In the genomic region with DNA sequence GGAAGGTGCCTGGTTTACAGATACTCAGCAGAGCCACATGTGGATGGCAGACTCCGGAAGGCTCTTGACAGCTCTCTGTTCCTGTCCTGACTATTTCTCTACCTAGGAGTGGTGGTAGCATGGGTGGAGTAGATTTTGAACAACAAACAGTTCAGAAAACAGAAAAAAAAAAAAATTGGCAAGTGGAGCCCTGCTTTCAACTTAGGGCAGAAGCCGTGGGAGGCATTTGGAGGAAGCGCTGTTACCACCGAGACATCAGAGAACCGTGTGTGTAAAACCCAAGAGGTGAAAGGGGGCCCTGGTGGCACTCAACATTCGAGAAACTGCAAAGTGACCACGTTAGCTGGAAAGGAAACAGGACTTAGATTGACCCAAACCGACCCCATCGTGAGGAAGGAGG, we compare ENCODE assay signal across 25 mouse cellular contexts. TPM values are rescaled to one million over a fixed set of nuclear protein-coding genes. Genes with fewer than 3 reads are reported as not detected.
"Had no signal": no experiment of that assay in that cellular context is flagged by ENCODE, and none has a peak within 500 bp of the region (broad histone marks: within the 10 kb centered on the region; RNA-seq: fewer than 3 reads in every experiment).

No protein-coding gene starts in this region.

- H3K27ac ChIP-seq: limb, embryonic 15.5 days; liver, embryonic 14.5 days; macrophage; neural tube, embryonic 13.5 days; stomach, embryonic 15.5 days had no signal

- ATAC-seq: liver, postnatal 0 days; lung, postnatal 0 days had no signal

- H3K27me3 ChIP-seq: limb, embryonic 15.5 days; neural tube, embryonic 13.5 days; stomach, embryonic 15.5 days had no signal

- H3K4me3 ChIP-seq: limb, embryonic 15.5 days; neural tube, embryonic 13.5 days; stomach, embryonic 15.5 days had no signal

- H3K4me2 ChIP-seq: limb, embryonic 15.5 days; liver, embryonic 11.5 days; lung, embryonic 14.5 days; midbrain, embryonic 11.5 days; neural tube, embryonic 13.5 days; stomach, embryonic 15.5 days had no signal

- H3K9ac ChIP-seq: limb, embryonic 15.5 days; liver, embryonic 14.5 days; liver, postnatal 0 days; lung, embryonic 14.5 days; neural tube, embryonic 13.5 days; stomach, embryonic 15.5 days had no signal

- H3K9me3 ChIP-seq: limb, embryonic 15.5 days; neural tube, embryonic 13.5 days; stomach, embryonic 15.5 days had no signal

- H3K36me3 ChIP-seq: limb, embryonic 15.5 days; neural tube, embryonic 13.5 days; stomach, embryonic 15.5 days had no signal

- DNase-seq: kidney, adult 9 months; kidney, postnatal 14 days; kidney, postnatal 4 days; liver, postnatal 0 days; lung, embryonic 14.5 days; midbrain, embryonic 14.5 days; retina, postnatal 1 day; right cerebral cortex, postnatal 25 days; spleen, adult 18-20 months; thymus, postnatal 25 days had no signal

- H3K4me1 ChIP-seq: neural tube, embryonic 13.5 days had no signal

RNA-seq across cellular contexts. Expression of a gene that starts 7.4 kb away (rescaled TPM):
- polyA plus RNA-seq: macrophage had no signal

RNA-seq across cellular contexts. Expression of a gene that starts 28.5 kb away (rescaled TPM):
- total RNA-seq: layer of hippocampus, adult 18-20 months; layer of hippocampus, postnatal 14 days; left cerebral cortex, adult 18-20 months; left cerebral cortex, postnatal 25 days; midbrain, postnatal 0 days had no signal
- polyA plus RNA-seq: kidney, embryonic 16.5 days; liver, embryonic 11.5 days; liver, embryonic 14.5 days; lung, postnatal 0 days; macrophage; midbrain, postnatal 0 days; thymus, postnatal 0 days had no signal
